Mouse (Mus musculus) gonadal fat pad, adult 2 months (tissue): Measurements from ENCODE around the gene Wfdc8. TPM values are rescaled to one million over a fixed set of nuclear protein-coding genes. Genes with fewer than 3 reads are reported as not detected.
"Not testable (repeated sequence)": the region's sequence is repeated elsewhere in the genome, so short reads cannot be mapped to it uniquely, and the experiment has no call there.

Experiments
- DNase-seq: peaks from one replicate; pipeline ENCODE4 v3.0.0-alpha.2; 2012; ENCODE audit warnings: low read depth
- polyA plus RNA-seq: library from polyadenylated mRNA; depleted of rRNA; stranded (reverse); fragments of >200 nt; gene quantifications from 2 replicates; pipeline ENCODE4 v1.2.3, GENCODE M21; 2012; rRNA removed

The Wfdc8 gene
- polyA plus RNA-seq, result 341 and 347 TPM in 2 replicates

DNA sequence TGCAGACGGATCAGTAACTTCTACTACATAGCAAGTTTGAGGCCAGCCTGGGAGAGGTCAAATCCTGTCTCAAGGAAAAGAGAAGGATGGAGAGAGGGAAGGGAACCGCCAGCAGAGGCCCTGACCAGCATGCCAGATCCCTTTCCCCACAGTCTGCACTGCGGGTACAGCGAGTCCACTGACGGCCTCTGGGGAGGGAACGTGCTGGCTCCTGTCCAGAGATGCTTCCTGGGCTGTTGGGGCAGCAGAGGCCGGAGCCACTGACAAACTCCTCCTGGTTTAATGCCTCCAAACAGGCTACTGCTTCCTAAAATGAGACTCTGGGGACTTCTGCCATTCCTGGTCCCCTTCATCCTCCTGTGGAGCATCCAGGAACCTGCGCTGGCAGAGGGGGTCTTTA lies at the start of gene Wfdc8, which contains the start of gene Wfdc6b:
TSS of gene Wfdc8 (minus strand) at position 156 of the 400 bp plus-strand sequence.
TSS of gene Wfdc6b (plus strand) at position 52 of the 400 bp plus-strand sequence.
- DNase-seq, result not testable (repeated sequence)

GRCm38 (mm10) chr2:164656483-164656882 lies 43.1 kb upstream of the Wfdc8 start, which contains the start of gene Wfdc9:
Wfdc9 (minus strand) TSS chr2:164656583.
- DNase-seq, result no peak

DNA sequence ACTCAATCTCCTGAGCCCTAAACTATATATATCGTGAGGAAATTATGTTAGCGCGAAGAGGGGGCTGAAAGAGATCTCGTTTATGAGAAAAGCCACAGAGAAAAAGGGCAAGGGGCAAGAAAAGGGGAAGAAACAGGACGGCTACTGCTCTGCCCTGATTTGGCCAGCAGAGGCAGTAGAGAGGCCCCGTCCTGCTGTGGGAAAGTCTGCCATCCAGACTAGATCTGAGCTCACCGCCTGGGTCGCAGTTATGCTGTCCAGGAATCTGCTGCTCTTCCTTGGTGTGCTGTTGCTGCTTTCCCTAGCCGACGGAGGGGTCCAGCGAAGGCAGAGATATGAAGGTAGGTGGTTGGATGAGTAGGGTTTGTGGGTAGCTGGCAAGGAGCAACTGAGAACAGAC lies 42.4 kb upstream of the Wfdc8 start, which contains the start of gene Wfdc10:
TSS of gene Wfdc10 (plus strand) at position 189 of the 400 bp plus-strand sequence.
- DNase-seq, result no peak

GRCm38 (mm10) chr2:164641881-164642673 lies 28.7 kb upstream of the Wfdc8 start:
- DNase-seq, result no peak

GRCm38 (mm10) chr2:164641129-164641528 lies 27.7 kb upstream of the Wfdc8 start:
- DNase-seq, result no peak

- no peak for DNase-seq
Observed at GRCm38 (mm10) chr2:164638696-164639095, 25.3 kb upstream of the Wfdc8 start, which contains the start of gene Wfdc16. Wfdc16 (minus strand) TSS chr2:164638796.

GRCm38 (mm10) chr2:164635266-164635665 lies 21.8 kb upstream of the Wfdc8 start:
- DNase-seq, result no peak

DNA sequence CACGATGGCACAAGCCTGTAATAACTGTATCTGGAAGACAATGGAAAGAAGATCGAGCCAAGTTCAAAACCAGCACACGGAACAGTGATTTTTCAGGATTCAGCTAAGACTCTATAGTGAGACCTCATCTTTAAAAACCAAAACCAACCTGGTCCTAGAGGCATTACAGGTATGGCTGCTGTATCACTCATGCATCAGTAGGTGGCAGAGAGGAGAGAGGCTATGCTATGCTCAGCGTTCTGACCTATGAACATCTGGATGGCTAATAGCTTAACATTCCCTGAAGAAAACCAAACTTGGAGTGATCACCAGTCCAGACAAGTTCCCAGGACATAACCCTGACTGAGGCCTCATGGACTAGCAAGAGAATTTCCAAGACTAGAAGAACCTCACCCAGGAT lies 8.3 kb upstream of the Wfdc8 start:
- DNase-seq, result no peak

- no peak for DNase-seq
Observed at GRCm38 (mm10) chr2:164619050-164619449, 5.6 kb upstream of the Wfdc8 start.

DNA sequence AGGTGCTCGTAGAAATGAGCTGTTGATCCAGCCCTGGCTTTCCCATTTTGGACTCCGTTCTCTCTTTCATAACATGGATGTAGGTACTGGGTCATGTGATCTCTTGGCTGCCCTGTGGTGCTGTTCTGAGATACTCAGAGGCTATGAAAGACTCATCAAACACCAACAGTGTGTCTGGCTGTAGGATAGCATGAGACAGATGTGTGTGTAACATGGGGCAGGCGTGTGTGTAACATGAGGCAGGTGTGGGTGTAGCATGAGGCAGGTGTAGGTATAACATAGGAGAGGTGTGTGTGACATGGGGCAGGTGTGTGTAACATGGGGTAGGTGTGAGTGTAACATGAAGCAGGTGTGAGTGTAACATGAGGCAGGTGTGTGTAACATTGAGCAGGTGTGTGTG lies 2.0 kb upstream of the Wfdc8 start:
- no peak for DNase-seq

- DNase-seq, result no peak
Observed at GRCm38 (mm10) chr2:164608781-164609180, 4.6 kb downstream of the Wfdc8 start.

DNA sequence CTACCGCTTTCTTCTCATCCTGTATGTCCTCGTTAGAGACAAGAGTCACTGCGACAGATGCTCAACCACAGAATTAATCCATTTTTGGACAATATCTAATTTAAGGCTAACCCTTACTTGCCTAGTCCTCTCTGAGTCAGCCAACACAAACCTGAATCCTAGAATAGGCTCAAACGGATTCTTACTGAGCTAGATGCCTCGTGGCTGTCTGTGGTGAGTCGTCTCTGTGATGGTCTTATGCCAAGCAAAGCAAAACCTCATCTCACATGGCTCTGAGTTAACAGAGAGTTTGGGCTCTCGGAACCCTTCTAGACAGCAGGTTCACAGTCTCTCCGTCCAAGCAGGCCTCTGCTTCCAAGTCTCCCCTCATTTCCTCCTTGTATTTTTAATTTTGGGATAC lies 9.0 kb downstream of the Wfdc8 start:
- DNase-seq, result no peak

DNA sequence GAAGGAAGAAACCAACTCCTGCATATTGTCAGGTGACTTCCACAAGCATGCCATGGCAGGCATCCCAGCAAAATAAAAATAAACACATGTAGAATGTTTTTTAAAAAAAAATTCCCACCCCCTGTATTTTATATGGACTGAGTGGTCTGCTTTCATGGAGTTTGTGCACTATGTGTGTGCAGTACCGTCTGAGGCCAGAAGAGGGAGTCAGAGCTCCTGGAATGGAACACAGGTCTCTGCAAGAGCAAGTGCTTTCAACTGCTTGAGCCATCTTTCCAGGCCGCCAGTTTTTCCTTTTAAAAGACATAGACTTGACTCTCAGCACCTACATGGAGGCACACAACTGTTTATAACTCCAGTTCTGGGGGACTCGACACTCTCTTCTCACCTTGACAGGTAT lies 9.9 kb downstream of the Wfdc8 start:
- DNase-seq, result no peak

- DNase-seq, result no peak
Observed at GRCm38 (mm10) chr2:164600179-164600578, 13.2 kb downstream of the Wfdc8 start.

GRCm38 (mm10) chr2:164593494-164593893 lies 19.9 kb downstream of the Wfdc8 start, which contains the start of gene Eppin:
Eppin (minus strand) TSS chr2:164593594.
- no peak for DNase-seq

- DNase-seq, result no peak
Observed at GRCm38 (mm10) chr2:164592014-164592413, 21.4 kb downstream of the Wfdc8 start.

- DNase-seq, result not testable (repeated sequence)
Observed at GRCm38 (mm10) chr2:164585025-164585725, 28.3 kb downstream of the Wfdc8 start, which contains the start of gene Wfdc6a. Wfdc6a (minus strand) TSS chr2:164585447.

DNA sequence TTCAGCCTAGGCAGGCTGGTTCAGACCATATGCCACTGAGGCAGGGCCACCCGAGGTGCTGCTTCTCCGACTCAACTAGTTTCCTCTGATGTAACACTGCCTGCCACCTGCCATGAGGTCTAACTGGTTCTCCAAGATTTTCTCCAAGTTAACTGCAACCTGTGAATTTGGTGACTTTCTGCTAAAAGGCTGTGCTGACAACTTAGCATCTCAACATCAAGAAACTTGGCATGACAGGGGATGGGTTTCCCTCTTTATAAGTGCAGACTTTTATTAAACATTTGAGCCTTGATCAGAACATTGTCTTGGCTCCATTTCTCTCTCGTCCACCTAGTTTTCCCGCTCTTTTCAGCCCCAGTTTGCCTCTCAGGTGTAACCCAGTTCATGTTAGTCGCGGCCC lies 40.1 kb downstream of the Wfdc8 start, which contains the start of gene Spint3:
TSS of gene Spint3 (minus strand) at position 101 of the 400 bp plus-strand sequence.
- DNase-seq, result not testable (repeated sequence)

GRCm38 (mm10) chr2:164567460-164567859 lies 46.0 kb downstream of the Wfdc8 start:
- no peak for DNase-seq

DNA sequence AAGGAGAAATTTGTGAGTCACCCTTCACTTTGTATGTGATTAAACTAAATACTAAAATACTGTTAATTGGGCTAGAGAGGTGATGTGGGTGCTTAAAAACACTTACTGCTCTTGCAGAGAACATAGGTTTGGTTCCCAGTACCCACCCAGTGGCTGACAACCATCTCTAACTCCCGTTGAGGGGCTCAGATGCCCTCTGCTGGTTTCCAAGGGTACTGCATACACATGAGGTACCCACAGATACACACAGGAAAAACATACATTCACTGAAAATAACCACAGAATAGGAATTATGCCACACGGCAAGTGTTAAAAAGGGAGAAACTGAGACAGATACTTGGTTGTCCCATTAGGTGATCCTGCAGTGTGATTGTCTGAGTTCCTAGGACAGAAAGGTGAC lies 46.4 kb downstream of the Wfdc8 start:
- no peak for DNase-seq

DNA sequence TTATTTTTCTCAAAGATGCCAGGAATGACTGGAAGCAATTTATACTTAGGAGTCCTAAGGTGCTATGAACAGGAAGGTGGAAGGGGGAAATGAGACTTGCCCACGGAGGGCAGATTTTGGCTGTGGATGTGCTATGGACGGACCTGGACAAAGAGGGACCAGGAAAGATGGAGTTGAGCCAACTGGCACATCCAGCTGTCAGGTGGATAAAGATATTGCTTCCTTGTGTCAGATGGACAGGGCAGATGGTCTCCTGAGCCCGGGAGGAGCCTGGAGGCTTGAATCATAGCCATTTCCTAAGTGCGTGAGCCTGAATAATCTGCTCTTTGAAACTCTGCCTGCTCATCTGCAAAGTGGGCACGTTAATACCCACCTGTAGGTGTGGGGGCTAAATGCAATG lies 49.1 kb downstream of the Wfdc8 start:
- no peak for DNase-seq

GRCm38 (mm10) chr2:164563339-164564038 lies 49.9 kb downstream of the Wfdc8 start:
- no peak for DNase-seq
